In genomic region chr11:43483122-43483792, GRCm38 (mm10) we compare ENCODE assay signal across 8 mouse cellular contexts. TPM values are rescaled to one million over a fixed set of nuclear protein-coding genes. Genes with fewer than 3 reads are reported as not detected.
A peak's percentile ranks its signal among the peaks of the same experiment; 100 is the strongest.
DNase-seq lines count a peak whose midpoint lies in the region; ATAC-seq and TF ChIP-seq lines count a peak whose summit lies in the region.
"Had no signal": no experiment of that assay in that cellular context is flagged by ENCODE, and none has a peak within 500 bp of the region (broad histone marks: within the 10 kb centered on the region; RNA-seq: fewer than 3 reads in every experiment).

No protein-coding gene starts in this region.

- no peaks in the 10 kb centered on the region for H3K36me3 ChIP-seq in neural tube, embryonic 13.5 days
- no peaks in the 10 kb centered on the region for H3K36me3 ChIP-seq in heart, embryonic 10.5 days
- H3K36me3 ChIP-seq in kidney, postnatal 0 days (ENCODE audit: insufficient read depth, low read length) = no peaks in the 10 kb centered on the region
- H3K36me3 ChIP-seq: liver, embryonic 13.5 days had no signal

- H3K27me3 ChIP-seq in neural tube, embryonic 13.5 days = no peaks in the 10 kb centered on the region
- H3K27me3 ChIP-seq in heart, embryonic 10.5 days (ENCODE audit: insufficient read depth, poor library complexity, severe bottlenecking) = peaks cover 4% of the 10 kb centered on the region; the same call in 1 of the 2 replicates
- H3K27me3 ChIP-seq in kidney, postnatal 0 days (ENCODE audit: insufficient read depth, low read length) = no peaks in the 10 kb centered on the region
- H3K27me3 ChIP-seq: liver, embryonic 13.5 days had no signal

- no peak for DNase-seq in neural tube, embryonic 10.5 days (ENCODE audit: extremely low spot score, low spot score)
- DNase-seq in heart, embryonic 10.5 days (ENCODE audit: low spot score) = peak; percentile 67
- peak; percentile 94 for DNase-seq in kidney, postnatal 0 days (ENCODE audit: low spot score)
- DNase-seq in testis, postnatal 14 days (ENCODE audit: low spot score) = peak; percentile 20
- no peak for DNase-seq in cerebellum, postnatal 4 days (ENCODE audit: low spot score in 2 of 2)
- DNase-seq: liver, embryonic 13.5 days had no signal

- no peak overlapping the region for H3K4me2 ChIP-seq in neural tube, embryonic 13.5 days
- no peak overlapping the region for H3K4me2 ChIP-seq in kidney, postnatal 0 days (ENCODE audit: low read length)
- H3K4me2 ChIP-seq: liver, embryonic 13.5 days had no signal

- H3K9me3 ChIP-seq in neural tube, embryonic 13.5 days = no peaks in the 10 kb centered on the region
- H3K9me3 ChIP-seq in heart, embryonic 10.5 days = no peaks in the 10 kb centered on the region
- no peaks in the 10 kb centered on the region for H3K9me3 ChIP-seq in kidney, postnatal 0 days (replicated peaks; ENCODE audit: low read length)
- H3K9me3 ChIP-seq: liver, embryonic 13.5 days had no signal

- H3K4me1 ChIP-seq in neural tube, embryonic 13.5 days (replicated peaks) = peaks cover 12% of the 10 kb centered on the region
- H3K4me1 ChIP-seq in heart, embryonic 10.5 days = peaks cover 27% of the 10 kb centered on the region
- no peaks in the 10 kb centered on the region for H3K4me1 ChIP-seq in kidney, postnatal 0 days (replicated peaks; ENCODE audit: insufficient read depth, low read length)

- TF ChIP-seq CTCF in kidney, postnatal 0 days (IDR thresholded peaks at IDR 0.05; ENCODE audit: low read depth) = no peak

- no peak overlapping the region for H3K9ac ChIP-seq in neural tube, embryonic 13.5 days
- no peak overlapping the region for H3K9ac ChIP-seq in kidney, postnatal 0 days (ENCODE audit: low read depth, low read length)
- H3K9ac ChIP-seq: liver, embryonic 13.5 days had no signal

- WGBS in neural tube, embryonic 13.5 days = 45% methylated on average over 6 of the region's 6 CpGs
- WGBS in heart, embryonic 10.5 days = 43% methylated on average over 6 of the region's 6 CpGs
- WGBS in kidney, postnatal 0 days = 30% methylated on average over 6 of the region's 6 CpGs

- H3K4me3 ChIP-seq in neural tube, embryonic 13.5 days = no peak overlapping the region
- H3K4me3 ChIP-seq in heart, embryonic 10.5 days = no peak overlapping the region
- H3K4me3 ChIP-seq in kidney, postnatal 0 days (replicated peaks; ENCODE audit: low read depth, low read length) = no peak overlapping the region
- H3K4me3 ChIP-seq: liver, embryonic 13.5 days had no signal

- no peak for ATAC-seq in neural tube, embryonic 13.5 days (ENCODE audit: low read depth)
- peak; percentile 78; the same call in 1 of the 2 replicates for ATAC-seq in kidney, postnatal 0 days (replicated peaks; ENCODE audit: low FRiP score, low read depth)
- no peak for ATAC-seq in megakaryocyte-erythroid progenitor cell, adult 5-6 weeks (replicated peaks; ENCODE audit: low FRiP score, low TSS enrichment, poor library complexity, severe bottlenecking)

- peak overlapping the region; percentile 42; the same call in 1 of the 2 replicates for H3K27ac ChIP-seq in neural tube, embryonic 13.5 days (replicated peaks)
- no peak overlapping the region for H3K27ac ChIP-seq in heart, embryonic 10.5 days
- peak overlapping the region; percentile 72 for H3K27ac ChIP-seq in kidney, postnatal 0 days
- H3K27ac ChIP-seq: liver, embryonic 13.5 days had no signal

RNA-seq across cellular contexts. Expression of gene C1qtnf2, which starts 9.2 kb away (rescaled TPM):
- polyA plus RNA-seq in neural tube, embryonic 13.5 days (2015; fragmentation: Nextera tagmentation; extraction: Ambion mirVana) = 12.5 and 12.8 TPM in 2 replicates
- polyA plus RNA-seq in heart, embryonic 10.5 days (2016; fragmentation: Nextera tagmentation; extraction: Ambion mirVana) = 1.4 and 1.9 TPM in 2 replicates
- polyA plus RNA-seq in kidney, postnatal 0 days (2015; fragmentation: Nextera tagmentation; extraction: Ambion mirVana) = 27.2 and 28.0 TPM in 2 replicates
- total RNA-seq in megakaryocyte-erythroid progenitor cell, adult 5-6 weeks (2014; fragmentation: Nextera tagmentation) = not detected in 2 replicates
- not detected in 2 replicates for total RNA-seq in megakaryocyte-erythroid progenitor cell, adult 5-6 weeks (2017)

RNA-seq across cellular contexts. Expression of gene Ccnjl, which starts 45.3 kb away (rescaled TPM):
- 20.9 and 26.7 TPM in 2 replicates for polyA plus RNA-seq in neural tube, embryonic 13.5 days (2015; fragmentation: Nextera tagmentation; extraction: Ambion mirVana)
- polyA plus RNA-seq in heart, embryonic 10.5 days (2016; fragmentation: Nextera tagmentation; extraction: Ambion mirVana) = 24.7 and 33.2 TPM in 2 replicates
- 14.1 and 14.2 TPM in 2 replicates for polyA plus RNA-seq in kidney, postnatal 0 days (2015; fragmentation: Nextera tagmentation; extraction: Ambion mirVana)
- 1.7 TPM in 1 of 2 replicates, not detected in the other for total RNA-seq in megakaryocyte-erythroid progenitor cell, adult 5-6 weeks (2014; fragmentation: Nextera tagmentation)
- 0.11 and 0.33 TPM in 2 replicates for total RNA-seq in megakaryocyte-erythroid progenitor cell, adult 5-6 weeks (2017)

RNA-seq across cellular contexts. Expression of gene Slu7, which starts 49.7 kb away (rescaled TPM):
- 66.8 and 68.2 TPM in 2 replicates for polyA plus RNA-seq in neural tube, embryonic 13.5 days (2015; fragmentation: Nextera tagmentation; extraction: Ambion mirVana)
- polyA plus RNA-seq in heart, embryonic 10.5 days (2016; fragmentation: Nextera tagmentation; extraction: Ambion mirVana) = 36.6 and 44.1 TPM in 2 replicates
- polyA plus RNA-seq in kidney, postnatal 0 days (2015; fragmentation: Nextera tagmentation; extraction: Ambion mirVana) = 62.6 and 64.0 TPM in 2 replicates
- 16.9 and 28.6 TPM in 2 replicates for total RNA-seq in megakaryocyte-erythroid progenitor cell, adult 5-6 weeks (2014; fragmentation: Nextera tagmentation)
- total RNA-seq in megakaryocyte-erythroid progenitor cell, adult 5-6 weeks (2017) = 72.0 and 83.0 TPM in 2 replicates

RNA-seq across cellular contexts. Expression of gene Pttg1, which starts 57.2 kb away (rescaled TPM):
- polyA plus RNA-seq in neural tube, embryonic 13.5 days (2015; fragmentation: Nextera tagmentation; extraction: Ambion mirVana) = 51.6 and 56.1 TPM in 2 replicates
- 101 and 118 TPM in 2 replicates for polyA plus RNA-seq in heart, embryonic 10.5 days (2016; fragmentation: Nextera tagmentation; extraction: Ambion mirVana)
- 170 and 180 TPM in 2 replicates for polyA plus RNA-seq in kidney, postnatal 0 days (2015; fragmentation: Nextera tagmentation; extraction: Ambion mirVana)
- total RNA-seq in megakaryocyte-erythroid progenitor cell, adult 5-6 weeks (2014; fragmentation: Nextera tagmentation) = 64.6 and 84.7 TPM in 2 replicates
- 59.5 and 64.9 TPM in 2 replicates for total RNA-seq in megakaryocyte-erythroid progenitor cell, adult 5-6 weeks (2017)

Comparison
In these comparisons a context has a peak if more than half of its experiments do, and no peak if none do; other contexts are left out.
1. DNase-seq: peak in heart, embryonic 10.5 days (single experiment), kidney, postnatal 0 days (single experiment) and testis, postnatal 14 days (single experiment); none in neural tube, embryonic 10.5 days (single experiment) and cerebellum, postnatal 4 days (0 of 2).